ENCODE assay signal across 22 mouse cellular contexts in genomic region chr4:72104186-72104585, GRCm38 (mm10).
DNase-seq lines count a peak whose midpoint lies in the region; ATAC-seq and TF ChIP-seq lines count a peak whose summit lies in the region.
"Had no signal": no experiment of that assay in that cellular context is flagged by ENCODE, and none has a peak within 500 bp of the region (broad histone marks: within the 10 kb centered on the region; RNA-seq: fewer than 3 reads in every experiment).

No protein-coding gene starts in this region.

- in situ Hi-C loops in Patski (cut with MboI; ENCODE audit: low pct_unique_long_range_greater_than_20kb) = loop anchor here (10.0 kb wide), 1 partner anchor 91 kb away; no protein-coding TSS in a partner anchor

- POLR2A ChIA-PET in Patski (lab: Charles Lee) = no interaction called here

- intact Hi-C loops in left cerebral cortex, postnatal 10 days (cut with DNase I) = no loop called here

- H3K4me2 ChIP-seq in heart, embryonic 12.5 days = no peak overlapping the region
- H3K4me2 ChIP-seq: embryonic facial prominence, embryonic 12.5 days; forebrain, embryonic 13.5 days; forebrain, embryonic 15.5 days had no signal

- DNase-seq in ES-CJ7 (ENCODE audit: low read depth, low spot score) (peak; percentile 17), Patski (ENCODE audit: low read depth, low spot score) (no peak), ZHBTc4 (ENCODE audit: low read depth, low spot score) (peak; percentile 64)
- DNase-seq in left cerebral cortex, postnatal 10 days (ENCODE audit: extremely low spot score in 1 of 2, low spot score in 2 of 2) = no peak
- DNase-seq in cerebellum, adult 18-20 months = no peak
- DNase-seq: adrenal gland, adult 2 months; adrenal gland, postnatal 10 days; adrenal gland, postnatal 25 days; B cell, adult 2 months; cerebellum, adult 11 months; cerebellum, adult 2 months; cerebellum, adult 9-10 months; cerebellum, postnatal 10 days; cerebellum, postnatal 25 days; forebrain, postnatal 0 days had no signal

- H3K36me3 ChIP-seq in heart, embryonic 12.5 days = 0 out of 2 replicates have a peak, but pooled peaks cover 4% of the 10 kb centered on the region

- H3K27me3 ChIP-seq in Patski = no peaks in the 10 kb centered on the region
- H3K27me3 ChIP-seq in heart, embryonic 12.5 days (replicated peaks) = no peaks in the 10 kb centered on the region
- H3K27me3 ChIP-seq: CH12.LX; embryonic facial prominence, embryonic 12.5 days; forebrain, embryonic 13.5 days; forebrain, embryonic 15.5 days had no signal

- H3K4me3 ChIP-seq in heart, embryonic 12.5 days = no peak overlapping the region
- H3K4me3 ChIP-seq: embryonic facial prominence, embryonic 10.5 days; embryonic facial prominence, embryonic 12.5 days; forebrain, embryonic 13.5 days; forebrain, embryonic 15.5 days had no signal

- no peak overlapping the region for H3K27ac ChIP-seq in heart, embryonic 12.5 days (ENCODE audit: poor library complexity, severe bottlenecking)
- H3K27ac ChIP-seq: embryonic facial prominence, embryonic 10.5 days; embryonic facial prominence, embryonic 12.5 days; forebrain, embryonic 13.5 days; forebrain, embryonic 15.5 days had no signal

- peak; percentile 8 for TF ChIP-seq CTCF in Patski (IDR thresholded peaks at IDR 0.05)

- peak; percentile 79 for ATAC-seq in Patski
- ATAC-seq in heart, embryonic 12.5 days (ENCODE audit: insufficient number of reproducible peaks, low FRiP score) = no peak
- ATAC-seq: CD4-positive, CD25-positive, alpha-beta regulatory T cell, adult 4 months; forebrain, embryonic 13.5 days; forebrain, embryonic 15.5 days; forebrain, postnatal 0 days had no signal

- no peaks in the 10 kb centered on the region for H3K4me1 ChIP-seq in heart, embryonic 12.5 days (replicated peaks)
- H3K4me1 ChIP-seq: embryonic facial prominence, embryonic 10.5 days; embryonic facial prominence, embryonic 12.5 days; forebrain, embryonic 13.5 days had no signal

- CTCF ChIA-PET in Patski (lab: Charles Lee) = no interaction called here

- H3K9ac ChIP-seq in heart, embryonic 12.5 days = no peak overlapping the region
- H3K9ac ChIP-seq: embryonic facial prominence, embryonic 12.5 days; forebrain, embryonic 13.5 days; forebrain, embryonic 15.5 days; forebrain, postnatal 0 days had no signal

- H3K9me3 ChIP-seq in heart, embryonic 12.5 days (replicated peaks) = 0 out of 2 replicates have a peak, but pooled peaks cover 8% of the 10 kb centered on the region
- H3K9me3 ChIP-seq: embryonic facial prominence, embryonic 12.5 days; forebrain, embryonic 13.5 days; forebrain, embryonic 15.5 days had no signal

Comparison
In these comparisons a context has a peak if more than half of its experiments do, and no peak if none do; other contexts are left out.
1. DNase-seq: peak in ES-CJ7 (single experiment) and ZHBTc4 (single experiment); none in Patski (single experiment), left cerebral cortex, postnatal 10 days (0 of 2) and cerebellum, adult 18-20 months (0 of 2).